Mouse (Mus musculus): Measurements from ENCODE around the gene Ube2d3.

Gene Ube2d3

DNA sequence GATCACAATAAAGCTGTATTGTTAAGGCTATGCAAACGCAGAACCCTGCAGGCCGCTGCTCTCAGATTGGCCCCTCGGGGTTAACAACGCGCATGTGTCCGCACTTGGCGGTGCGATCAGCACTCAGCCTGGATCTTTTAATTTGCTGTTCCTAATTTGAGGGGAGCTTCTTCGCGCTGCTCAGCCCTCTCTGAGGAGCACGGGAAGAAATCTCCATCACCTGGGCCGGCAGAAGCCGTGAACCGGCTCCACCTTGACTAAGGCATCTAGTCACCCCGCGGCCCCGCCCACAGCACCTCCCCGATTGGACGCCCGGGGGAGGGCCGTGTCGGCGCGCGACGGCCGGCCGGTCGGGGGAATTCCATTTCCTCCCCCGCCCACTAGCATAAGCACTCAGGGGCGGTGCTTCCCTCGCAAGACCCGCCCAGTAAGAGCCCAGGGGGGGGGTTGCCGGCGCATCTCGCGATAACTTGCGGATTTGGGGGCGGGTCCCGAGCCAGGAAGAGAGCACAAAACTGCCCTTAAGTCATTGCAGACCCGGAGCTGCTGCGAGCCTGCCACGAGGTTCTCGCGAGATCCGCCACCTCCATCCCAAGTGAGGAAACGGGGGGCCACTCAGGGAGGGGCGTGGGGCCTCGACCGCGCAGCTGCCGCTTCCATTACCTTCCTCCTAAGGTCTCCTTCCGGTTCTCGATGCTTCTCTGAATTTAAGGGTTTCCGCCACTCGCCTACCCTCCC, at the start of gene Ube2d3:
Gene Ube2d3, plus strand, starts transcription at position 392 of the 738 bp plus-strand sequence.
- in situ Hi-C loops (cut with MboI; ENCODE audit: low pct_unique_long_range_greater_than_20kb in 1 of 2, low sequenced_read_pairs in 2 of 2, unreplicated experiment in 1 of 2): no loop called here

DNA sequence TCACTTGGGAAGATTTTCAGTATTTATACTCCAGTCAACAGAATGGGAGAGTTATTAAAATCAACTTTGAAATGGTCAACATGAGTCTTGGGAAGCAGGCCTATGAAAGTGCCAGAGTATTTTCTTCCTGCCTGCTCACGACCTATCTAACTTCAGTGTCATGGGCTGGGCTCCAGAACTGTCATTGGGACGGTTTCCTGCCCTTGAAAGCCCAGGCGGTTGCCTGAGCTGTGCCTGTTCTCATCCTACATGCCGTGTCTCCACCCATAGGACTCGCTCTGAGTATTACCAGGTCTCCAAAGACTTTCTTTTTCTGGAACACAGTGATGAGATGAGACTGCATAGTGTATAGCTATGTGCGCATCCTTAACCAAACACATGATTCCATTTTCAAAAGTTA, 44.8 kb upstream of the Ube2d3 start:
- in situ Hi-C loops (cut with MboI; ENCODE audit: low pct_unique_long_range_greater_than_20kb in 1 of 2, low sequenced_read_pairs in 2 of 2, unreplicated experiment in 1 of 2): loop anchor here in 1 of 2 experiments (10.0 kb wide), 1 partner anchor 342 kb away; no protein-coding TSS in a partner anchor

DNA sequence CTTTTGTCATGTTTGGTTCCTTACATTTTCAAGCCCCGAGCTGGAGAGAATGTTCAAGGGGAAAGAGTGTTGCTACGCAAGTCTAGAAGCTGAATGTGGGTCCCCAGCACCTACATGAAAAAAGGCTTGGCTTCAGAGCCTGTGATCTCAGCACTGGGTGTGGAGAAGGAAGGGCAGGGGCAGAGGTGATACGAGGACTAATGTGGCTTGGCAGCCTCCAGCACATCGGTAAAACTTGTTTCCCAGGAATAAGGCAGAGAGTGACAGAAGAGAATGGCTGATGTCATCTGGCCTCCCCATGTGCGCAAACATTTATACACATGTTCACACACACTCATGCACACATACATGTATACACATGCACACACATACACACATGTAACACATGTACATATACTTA, 42.9 kb upstream of the Ube2d3 start:
- in situ Hi-C loops (cut with MboI; ENCODE audit: low pct_unique_long_range_greater_than_20kb in 1 of 2, low sequenced_read_pairs in 2 of 2, unreplicated experiment in 1 of 2): loop anchor here in 1 of 2 experiments (10.0 kb wide), 1 partner anchor 340 kb away; no protein-coding TSS in a partner anchor

DNA sequence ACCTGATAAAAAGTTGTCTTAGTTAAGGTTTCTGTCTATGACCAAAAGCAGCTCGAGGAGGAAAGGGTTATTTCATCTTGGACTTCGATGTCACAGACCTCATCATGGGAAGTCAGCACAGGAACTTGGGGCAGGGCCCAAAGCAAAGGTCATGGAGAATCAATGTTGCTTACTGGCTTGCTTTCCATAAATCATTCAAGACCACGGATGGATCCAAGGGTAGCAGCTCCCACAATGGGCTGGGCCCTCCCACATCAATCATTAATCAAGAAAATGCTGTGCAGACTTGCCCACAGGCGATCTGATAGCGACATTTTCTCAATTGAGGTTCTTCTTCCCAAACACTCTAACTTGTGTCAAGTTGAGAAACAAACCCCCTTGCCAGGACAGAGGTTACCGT, 41.9 kb upstream of the Ube2d3 start:
- in situ Hi-C loops (cut with MboI; ENCODE audit: low pct_unique_long_range_greater_than_20kb in 1 of 2, low sequenced_read_pairs in 2 of 2, unreplicated experiment in 1 of 2): loop anchor here in 1 of 2 experiments (10.0 kb wide), 1 partner anchor 339 kb away; no protein-coding TSS in a partner anchor

DNA sequence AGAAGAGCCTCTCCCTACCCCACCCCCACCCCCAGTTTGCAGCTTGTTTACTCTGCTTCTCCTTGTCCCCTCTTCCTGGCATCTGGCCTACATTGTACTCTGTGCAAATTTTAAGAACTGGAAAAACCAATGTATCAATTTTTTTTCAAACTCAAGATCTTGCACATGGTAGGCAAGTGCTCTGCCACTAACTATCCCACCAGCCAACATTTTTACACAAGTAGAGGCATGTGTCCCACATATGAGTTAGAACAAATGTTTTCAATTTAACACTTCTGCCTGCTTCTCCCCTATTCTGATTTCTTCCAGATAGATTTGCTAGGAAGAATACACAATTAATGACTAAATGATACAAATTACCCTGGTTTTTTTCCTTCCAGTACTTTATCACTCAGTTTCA, 40.8 kb upstream of the Ube2d3 start:
- in situ Hi-C loops (cut with MboI; ENCODE audit: low pct_unique_long_range_greater_than_20kb in 1 of 2, low sequenced_read_pairs in 2 of 2, unreplicated experiment in 1 of 2): loop anchor here in 1 of 2 experiments (10.0 kb wide), 1 partner anchor 338 kb away; no protein-coding TSS in a partner anchor

DNA sequence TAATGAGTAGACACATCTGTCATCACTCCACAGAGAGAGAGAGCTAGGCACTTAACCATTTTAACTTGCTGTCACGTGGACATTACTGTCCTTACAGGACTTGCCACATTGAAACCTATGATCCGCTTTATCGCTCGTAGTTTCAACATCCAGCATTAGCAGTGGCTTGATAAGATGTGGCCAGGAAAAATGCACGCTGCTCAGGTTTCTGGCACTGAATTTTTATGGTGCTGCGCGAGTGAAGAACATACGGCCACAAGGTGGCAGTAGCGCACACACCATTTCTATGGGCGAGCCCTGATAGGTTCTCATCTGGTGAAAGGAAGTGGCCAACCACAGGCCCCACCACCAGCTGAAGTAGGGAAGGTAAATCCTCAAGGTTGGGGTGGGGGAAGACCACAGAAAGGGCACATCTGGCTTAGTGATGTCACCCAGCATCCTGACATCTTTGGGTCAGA, 35.7 kb upstream of the Ube2d3 start:
- in situ Hi-C loops (cut with MboI; ENCODE audit: low pct_unique_long_range_greater_than_20kb in 1 of 2, low sequenced_read_pairs in 2 of 2, unreplicated experiment in 1 of 2): loop anchor here in 1 of 2 experiments (5.0 kb wide), 1 partner anchor 330 kb away; no protein-coding TSS in a partner anchor

DNA sequence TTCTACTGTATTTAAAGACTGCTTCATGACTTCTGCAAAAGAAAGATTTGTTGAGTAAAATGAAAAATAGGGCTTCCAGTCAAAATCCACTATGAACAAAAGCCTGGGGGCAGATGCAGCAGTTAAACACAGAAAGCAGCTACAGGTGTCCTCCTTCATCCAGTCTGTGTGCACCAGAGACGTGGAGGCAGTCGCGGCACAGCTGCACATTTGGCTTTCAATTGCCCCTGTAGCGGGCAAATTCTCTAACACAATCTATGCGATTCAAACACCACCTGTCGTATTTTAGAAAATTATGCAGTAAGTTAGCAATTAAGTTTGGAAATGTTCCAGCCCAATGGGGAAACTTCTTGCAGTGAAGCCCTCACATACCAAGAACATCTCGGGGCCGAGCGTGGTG, 34.7 kb upstream of the Ube2d3 start:
- in situ Hi-C loops (cut with MboI; ENCODE audit: low pct_unique_long_range_greater_than_20kb in 1 of 2, low sequenced_read_pairs in 2 of 2, unreplicated experiment in 1 of 2): loop anchor here in 1 of 2 experiments (5.0 kb wide), 1 partner anchor 329 kb away; no protein-coding TSS in a partner anchor

DNA sequence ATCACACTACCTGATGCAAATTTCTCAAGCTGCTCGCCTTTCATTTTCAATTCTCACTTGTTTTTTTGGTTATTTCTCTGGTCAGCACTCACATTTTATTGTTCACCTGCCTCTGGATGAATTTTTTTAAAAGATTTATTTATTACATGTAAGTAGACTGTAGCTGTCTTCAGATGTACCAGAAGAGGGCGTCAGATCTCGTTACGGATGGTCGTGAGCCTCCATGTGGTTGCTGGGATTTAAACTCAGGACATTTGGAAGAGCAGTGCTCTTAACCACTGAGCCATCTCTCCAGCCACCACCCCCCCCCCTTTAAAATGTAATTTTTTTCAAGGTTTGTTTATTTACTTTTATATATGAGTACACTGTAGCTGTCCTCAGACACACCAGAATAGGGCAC, 34.1 kb upstream of the Ube2d3 start:
- in situ Hi-C loops (cut with MboI; ENCODE audit: low pct_unique_long_range_greater_than_20kb in 1 of 2, low sequenced_read_pairs in 2 of 2, unreplicated experiment in 1 of 2): loop anchor here in 1 of 2 experiments (5.0 kb wide), 1 partner anchor 328 kb away; no protein-coding TSS in a partner anchor

DNA sequence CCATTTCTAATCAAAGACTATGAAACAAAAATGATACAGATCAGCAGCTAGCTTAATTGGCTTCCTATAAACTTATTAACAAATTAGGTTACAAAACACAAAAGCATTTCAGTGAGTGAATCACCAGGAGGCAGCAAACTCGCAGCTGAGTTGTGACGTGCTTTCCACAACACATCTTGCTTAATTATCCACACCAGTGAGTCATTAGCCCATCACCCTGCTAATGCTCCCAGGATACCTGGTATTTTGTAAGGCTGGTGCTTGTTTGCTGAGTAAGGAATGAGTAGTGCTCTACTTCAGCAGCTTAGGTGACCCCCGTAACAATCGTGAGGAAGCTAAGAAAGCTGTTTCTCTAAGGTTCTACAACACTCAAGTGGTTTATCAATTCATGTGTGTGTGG, 33.4 kb upstream of the Ube2d3 start:
- in situ Hi-C loops (cut with MboI; ENCODE audit: low pct_unique_long_range_greater_than_20kb in 1 of 2, low sequenced_read_pairs in 2 of 2, unreplicated experiment in 1 of 2): loop anchor here in 1 of 2 experiments (5.0 kb wide), 1 partner anchor 328 kb away; no protein-coding TSS in a partner anchor

DNA sequence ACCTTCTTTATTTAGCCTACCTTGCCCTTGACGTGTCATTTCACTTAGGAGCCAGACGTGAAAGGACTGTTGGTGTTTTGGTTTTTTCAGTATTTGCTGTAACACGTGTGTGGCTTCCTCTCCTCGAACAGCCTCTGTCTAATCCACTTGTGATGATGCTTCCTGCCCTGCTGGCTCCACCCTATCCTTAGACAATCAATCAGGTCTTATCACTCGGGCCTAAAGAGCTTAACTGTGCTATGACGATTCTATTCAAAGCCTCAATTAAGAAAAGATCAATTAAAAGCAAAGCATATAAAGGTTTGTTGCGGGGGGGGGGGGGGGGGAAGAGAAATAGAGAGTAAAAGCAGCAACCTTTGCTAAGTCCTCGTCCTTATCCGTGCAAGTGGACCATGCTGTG, 30.6 kb upstream of the Ube2d3 start:
- in situ Hi-C loops (cut with MboI; ENCODE audit: low pct_unique_long_range_greater_than_20kb in 1 of 2, low sequenced_read_pairs in 2 of 2, unreplicated experiment in 1 of 2): no loop called here

DNA sequence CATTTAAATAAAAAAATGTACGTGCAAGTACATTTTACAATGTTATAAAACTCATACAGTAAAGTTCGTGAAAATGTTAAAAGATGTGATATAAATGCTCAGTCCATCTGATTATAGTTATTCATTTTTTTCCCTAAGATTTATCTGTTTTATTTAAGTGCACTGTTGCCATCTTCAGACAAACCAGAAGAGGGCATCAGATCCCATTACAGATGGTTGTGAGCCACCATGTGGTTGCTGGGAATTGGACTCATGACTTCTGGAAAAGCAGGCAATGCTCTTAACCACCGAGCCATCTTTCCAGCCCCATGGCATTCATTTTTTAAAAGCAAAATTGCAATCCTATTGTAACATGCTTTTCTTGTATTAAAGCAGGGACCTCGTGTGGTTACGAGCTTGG, 28.7 kb upstream of the Ube2d3 start:
- in situ Hi-C loops (cut with MboI; ENCODE audit: low pct_unique_long_range_greater_than_20kb in 1 of 2, low sequenced_read_pairs in 2 of 2, unreplicated experiment in 1 of 2): no loop called here

DNA sequence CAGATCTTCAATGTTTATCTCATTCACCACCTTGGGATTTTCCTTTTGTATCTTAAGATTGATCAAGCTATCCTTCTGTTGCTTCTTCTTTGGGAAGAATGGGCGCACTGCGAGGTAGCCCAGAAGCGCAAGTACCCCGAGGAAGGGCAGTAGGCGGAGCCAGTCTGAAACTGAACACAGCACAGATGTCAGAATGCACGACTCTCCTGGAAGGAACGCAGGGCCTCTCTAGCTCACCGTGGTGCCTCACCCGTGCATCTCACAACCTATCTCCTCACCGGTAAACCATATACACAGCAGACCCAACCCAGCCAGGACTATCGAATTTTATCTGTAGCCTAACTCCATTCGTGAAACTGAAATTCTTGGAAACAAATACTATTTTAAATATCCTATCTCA, 26.9 kb upstream of the Ube2d3 start:
- in situ Hi-C loops (cut with MboI; ENCODE audit: low pct_unique_long_range_greater_than_20kb in 1 of 2, low sequenced_read_pairs in 2 of 2, unreplicated experiment in 1 of 2): no loop called here

DNA sequence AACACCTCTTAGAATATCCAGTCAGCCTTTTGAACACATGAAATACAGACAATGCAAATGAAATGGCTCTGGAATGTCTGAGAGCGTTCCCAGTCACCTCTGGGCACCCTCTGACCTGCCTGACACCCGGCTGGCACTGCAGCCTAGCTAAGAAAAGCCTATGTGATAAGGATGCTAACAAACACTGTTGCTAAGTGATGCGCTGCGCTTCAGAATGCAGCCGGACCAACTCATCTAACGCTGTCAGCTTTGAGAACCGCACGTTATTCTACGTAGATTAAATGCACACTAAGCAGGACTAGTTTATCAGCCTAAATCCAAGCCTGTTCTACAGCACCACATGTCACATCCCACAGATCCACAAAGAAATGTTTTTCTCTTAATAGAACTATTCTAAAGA, 26.1 kb upstream of the Ube2d3 start:
- in situ Hi-C loops (cut with MboI; ENCODE audit: low pct_unique_long_range_greater_than_20kb in 1 of 2, low sequenced_read_pairs in 2 of 2, unreplicated experiment in 1 of 2): no loop called here

DNA sequence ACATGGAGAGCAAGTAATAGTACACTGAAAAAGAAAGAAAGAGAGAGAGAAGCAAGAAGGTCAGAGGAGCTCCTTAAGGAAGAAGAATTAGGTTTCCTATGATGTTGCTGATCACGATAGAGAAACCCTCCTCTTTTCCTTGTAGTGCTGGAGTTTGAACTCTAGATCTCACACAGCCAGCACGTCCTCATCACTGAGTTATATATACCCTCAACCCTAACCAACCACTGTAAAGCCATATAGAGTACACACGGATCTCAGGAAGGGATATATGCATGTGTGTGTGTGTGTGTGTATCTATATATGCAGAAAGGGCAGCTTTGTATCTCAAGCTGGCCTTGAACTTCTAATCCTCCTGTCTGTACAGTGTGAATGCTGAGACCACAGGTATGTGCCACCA, 20.7 kb upstream of the Ube2d3 start:
- in situ Hi-C loops (cut with MboI; ENCODE audit: low pct_unique_long_range_greater_than_20kb in 1 of 2, low sequenced_read_pairs in 2 of 2, unreplicated experiment in 1 of 2): no loop called here

DNA sequence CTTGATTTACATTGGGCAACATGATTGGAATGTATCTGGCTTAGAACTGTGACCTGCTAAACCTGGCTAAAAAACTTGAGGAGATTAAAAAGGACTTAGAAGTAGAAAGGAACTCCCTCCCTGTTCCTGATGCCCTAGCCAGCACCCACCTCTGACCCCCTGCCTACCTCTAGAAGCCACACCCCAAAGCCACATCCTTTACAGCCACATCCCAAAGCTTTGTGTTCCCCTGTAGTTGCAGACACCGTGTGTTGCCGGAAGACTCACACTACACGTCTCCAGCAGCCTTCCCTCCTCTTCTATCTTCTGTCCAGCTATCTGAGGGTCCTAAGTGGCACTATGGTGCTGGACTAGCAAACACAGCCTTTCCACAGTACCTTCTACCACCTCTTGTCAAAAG, 20.1 kb upstream of the Ube2d3 start:
- in situ Hi-C loops (cut with MboI; ENCODE audit: low pct_unique_long_range_greater_than_20kb in 1 of 2, low sequenced_read_pairs in 2 of 2, unreplicated experiment in 1 of 2): no loop called here

DNA sequence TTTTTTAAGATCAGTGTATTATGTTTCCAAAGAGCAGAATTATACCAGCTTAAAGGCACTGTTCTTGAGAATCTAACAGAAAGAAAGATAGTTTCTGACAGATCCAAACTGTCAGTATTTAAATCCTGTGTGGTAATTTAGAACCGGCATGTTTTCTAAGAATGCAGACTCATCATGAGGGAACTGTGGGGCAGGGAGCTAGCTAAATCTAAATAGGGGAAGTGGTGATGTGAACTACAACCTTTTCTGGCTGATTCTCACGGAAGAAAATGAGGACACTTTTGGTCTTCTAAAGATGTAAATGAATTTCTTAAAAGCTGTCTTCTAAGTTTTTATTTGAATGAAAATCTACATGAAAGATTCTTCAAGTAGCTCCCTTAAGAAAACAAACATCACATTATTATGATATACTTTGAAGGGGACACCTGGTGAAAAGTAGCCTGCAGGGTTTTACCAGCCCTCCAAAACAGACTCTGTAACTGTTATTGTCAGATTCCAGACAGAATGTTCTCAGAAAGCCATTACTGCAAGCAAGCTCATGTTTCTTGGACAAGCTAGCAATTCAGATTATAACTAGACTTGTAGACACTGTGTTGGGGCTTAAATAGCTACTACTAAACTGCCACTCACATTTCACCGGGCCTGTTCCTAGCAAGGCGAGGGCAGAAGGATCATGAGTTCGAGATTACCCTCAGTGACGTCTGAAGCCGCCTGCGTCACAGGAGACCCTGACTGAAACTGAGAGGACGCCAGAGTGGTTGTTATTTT, 17.2 kb upstream of the Ube2d3 start:
- in situ Hi-C loops (cut with MboI; ENCODE audit: low pct_unique_long_range_greater_than_20kb in 1 of 2, low sequenced_read_pairs in 2 of 2, unreplicated experiment in 1 of 2): no loop called here

DNA sequence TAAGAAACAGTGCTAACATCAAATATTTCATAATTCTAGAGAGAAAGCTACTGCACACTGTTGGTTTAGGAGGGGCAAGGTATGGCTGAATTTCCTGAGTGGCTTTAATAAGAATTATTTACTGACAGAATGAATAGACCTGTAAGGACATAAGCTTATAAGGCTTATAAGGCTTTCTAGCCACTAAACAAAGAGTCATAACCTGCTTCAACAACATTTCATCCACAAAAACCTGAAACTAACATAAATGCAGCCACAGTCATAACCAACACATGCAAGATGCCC, 16.7 kb upstream of the Ube2d3 start:
- in situ Hi-C loops (cut with MboI; ENCODE audit: low pct_unique_long_range_greater_than_20kb in 1 of 2, low sequenced_read_pairs in 2 of 2, unreplicated experiment in 1 of 2): no loop called here

DNA sequence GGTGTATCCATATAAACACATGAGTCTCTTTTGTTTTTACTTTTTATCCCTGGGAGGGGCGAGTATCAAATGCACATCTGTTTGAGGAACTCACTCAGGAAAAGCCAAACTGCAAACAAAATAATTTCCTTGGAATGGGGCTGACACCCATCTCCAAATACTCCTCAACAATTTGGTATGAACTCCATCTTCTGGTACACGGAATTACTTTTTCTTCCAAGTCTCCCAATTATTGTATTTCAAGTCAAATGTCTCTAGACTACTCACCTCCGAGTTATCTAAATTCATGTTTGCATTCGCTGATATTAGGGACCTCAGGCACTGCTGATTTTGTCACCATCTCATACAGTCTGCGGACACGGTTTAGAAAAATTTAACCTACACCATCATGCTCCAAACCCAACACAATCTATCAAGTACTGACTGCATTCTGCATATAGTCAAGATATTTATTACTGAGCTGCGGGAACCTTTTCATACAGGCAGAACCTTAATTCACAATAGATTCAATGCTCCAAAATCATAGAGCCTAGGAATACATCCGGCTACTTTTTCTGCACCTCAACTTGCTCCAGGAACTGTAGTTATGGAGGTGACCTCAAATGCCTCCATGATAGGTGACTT, 15.6 kb upstream of the Ube2d3 start:
- in situ Hi-C loops (cut with MboI; ENCODE audit: low pct_unique_long_range_greater_than_20kb in 1 of 2, low sequenced_read_pairs in 2 of 2, unreplicated experiment in 1 of 2): no loop called here
